ENCODE assay signal across 20 mouse cellular contexts in genomic region chr13:56005746-56006145, GRCm38 (mm10).
DNase-seq lines count a peak whose midpoint lies in the region; ATAC-seq and TF ChIP-seq lines count a peak whose summit lies in the region.
"Had no signal": no experiment of that assay in that cellular context is flagged by ENCODE, and none has a peak within 500 bp of the region (broad histone marks: within the 10 kb centered on the region; RNA-seq: fewer than 3 reads in every experiment).

No protein-coding gene starts in this region.

- H3K4me3 ChIP-seq in lung, postnatal 0 days (ENCODE audit: low read depth, low read length): no peak overlapping the region
- H3K4me3 ChIP-seq in limb, embryonic 10.5 days: no peak overlapping the region
- H3K4me3 ChIP-seq: embryonic facial prominence, embryonic 13.5 days; forebrain, embryonic 15.5 days; heart, embryonic 12.5 days; hindbrain, embryonic 10.5 days had no signal

- ATAC-seq in lung, postnatal 0 days: peak; percentile 48
- ATAC-seq: forebrain, embryonic 15.5 days; hindbrain, embryonic 16.5 days; inflammation-experienced regulatory T-cells, adult 6 months had no signal

- TF ChIP-seq CTCF in lung, postnatal 0 days (IDR thresholded peaks at IDR 0.05): no peak

- no peak overlapping the region for H3K4me2 ChIP-seq in lung, postnatal 0 days (replicated peaks; ENCODE audit: low read depth, low read length)
- H3K4me2 ChIP-seq: embryonic facial prominence, embryonic 13.5 days; forebrain, embryonic 15.5 days; heart, embryonic 12.5 days had no signal

- no peaks in the 10 kb centered on the region for H3K27me3 ChIP-seq in lung, postnatal 0 days (replicated peaks; ENCODE audit: insufficient read depth, low read length)
- peaks cover 6% of the 10 kb centered on the region; the same call in 1 of the 2 replicates for H3K27me3 ChIP-seq in limb, embryonic 10.5 days (ENCODE audit: low read depth, poor library complexity, severe bottlenecking)
- H3K27me3 ChIP-seq: embryonic facial prominence, embryonic 13.5 days; forebrain, embryonic 15.5 days had no signal

- no peaks in the 10 kb centered on the region for H3K36me3 ChIP-seq in lung, postnatal 0 days (ENCODE audit: insufficient read depth, low read length)
- no peaks in the 10 kb centered on the region for H3K36me3 ChIP-seq in limb, embryonic 10.5 days
- H3K36me3 ChIP-seq: embryonic facial prominence, embryonic 13.5 days; forebrain, embryonic 15.5 days; heart, embryonic 12.5 days; hindbrain, embryonic 10.5 days had no signal

- DNase-seq in lung, postnatal 0 days (ENCODE audit: low spot score): peak; percentile 60
- DNase-seq in lung, adult 18-20 months: no peak
- DNase-seq in MN1 (ENCODE audit: low spot score): peak; percentile 32
- DNase-seq in gonadal fat pad, adult 2 months (ENCODE audit: low read depth): peak; percentile 70
- DNase-seq in yolk sac, embryonic 10.5 days (ENCODE audit: low spot score): no peak
- no peak for DNase-seq in frontal cortex, postnatal 14 days (ENCODE audit: low spot score in 2 of 2)
- no peak for DNase-seq in limb, embryonic 10.5 days (ENCODE audit: low spot score)
- DNase-seq: adrenal gland, adult 2 months; adrenal gland, postnatal 25 days; B cell, adult 2 months; cerebellum, adult 18-20 months; cerebellum, adult 9-11 months; cerebellum, postnatal 36 days; gastrocnemius, postnatal 10 days had no signal

- TF ChIP-seq EP300 in lung, postnatal 0 days (IDR thresholded peaks at IDR 0.05): no peak

- 51% methylated on average over 3 of the region's 3 CpGs for WGBS in lung, postnatal 0 days
- 85% methylated on average over 3 of the region's 3 CpGs for WGBS in limb, embryonic 10.5 days

- no peaks in the 10 kb centered on the region for H3K9me3 ChIP-seq in lung, postnatal 0 days (ENCODE audit: low read length)
- no peaks in the 10 kb centered on the region for H3K9me3 ChIP-seq in limb, embryonic 10.5 days (replicated peaks)
- H3K9me3 ChIP-seq: embryonic facial prominence, embryonic 13.5 days; forebrain, embryonic 15.5 days; heart, embryonic 12.5 days; hindbrain, embryonic 10.5 days had no signal

- H3K27ac ChIP-seq in lung, postnatal 0 days (ENCODE audit: low read length): no peak overlapping the region
- no peak overlapping the region for H3K27ac ChIP-seq in limb, embryonic 10.5 days
- H3K27ac ChIP-seq: embryonic facial prominence, embryonic 13.5 days; hindbrain, embryonic 10.5 days had no signal

- H3K9ac ChIP-seq in lung, postnatal 0 days (replicated peaks; ENCODE audit: low read depth): no peak overlapping the region
- H3K9ac ChIP-seq: embryonic facial prominence, embryonic 13.5 days; forebrain, embryonic 15.5 days; heart, embryonic 12.5 days had no signal

- H3K4me1 ChIP-seq in lung, postnatal 0 days (ENCODE audit: insufficient read depth, low read depth, low read length): no peaks in the 10 kb centered on the region
- peaks cover 36% of the 10 kb centered on the region for H3K4me1 ChIP-seq in limb, embryonic 10.5 days

Comparison
In these comparisons a context has a peak if more than half of its experiments do, and no peak if none do; other contexts are left out.
1. DNase-seq: peak in lung, postnatal 0 days (single experiment), MN1 (single experiment) and gonadal fat pad, adult 2 months (single experiment); none in lung, adult 18-20 months (0 of 2), yolk sac, embryonic 10.5 days (single experiment), frontal cortex, postnatal 14 days (0 of 2) and limb, embryonic 10.5 days (single experiment).